Mouse (Mus musculus) heart, embryonic 14.5 days (tissue): Measurements from ENCODE around the gene Angpt4. TPM values are rescaled to one million over a fixed set of nuclear protein-coding genes. Genes with fewer than 3 reads are reported as not detected.
A peak's percentile ranks its signal among the peaks of the same experiment; 100 is the strongest.

Source experiments
- microRNA counts: library from miRNA; unstranded; fragments of <30 nt; microRNA quantifications from one replicate; lab custom pipeline; 2016
- microRNA-seq: library from miRNA; unstranded; fragments of <30 nt; microRNA quantifications from one replicate; pipeline ENCODE4, GENCODE M21; 2016
- polyA plus RNA-seq: library from polyadenylated mRNA; unstranded; fragments of >200 nt; fragmentation: Nextera tagmentation; extraction: Ambion mirVana; gene quantifications from 2 replicates; pipeline ENCODE4 v1.2.1, GENCODE M21; 2014

Gene Angpt4
- polyA plus RNA-seq, 1 experiment from 2014 or later = 0.32 TPM

MicroRNA genes within 50 kb of the gene (microRNA counts, 519-probe panel; counts per million panel counts)
- 3,580 counts per million, percentile 73 among the panel's probes with 10 or more counts for microRNA mmu-miR-1953 (lab: Ali Mortazavi, UCI)

Small RNAs within 50 kb of the gene (microRNA-seq; reads per million reads assigned to microRNA genes)
- gene Mir1953 = not detected

Other genes with a start within 250 kb of the Angpt4 start
- gene Rad21l, start 242.7 kb upstream of the Angpt4 start, polyA plus RNA-seq = not detected in 2 replicates
- gene Tmem74b, start 209.2 kb upstream of the Angpt4 start, polyA plus RNA-seq = 1.1 and 1.9 TPM in 2 replicates
- gene Psmf1, start 167.0 kb upstream of the Angpt4 start, polyA plus RNA-seq = 30.9 and 33.7 TPM in 2 replicates
- not detected in 2 replicates for gene Rspo4, start 68.3 kb upstream of the Angpt4 start, polyA plus RNA-seq
- gene Fam110a, start 69.0 kb downstream of the Angpt4 start, polyA plus RNA-seq = 8.3 and 9.3 TPM in 2 replicates
- 0.09 and 0.22 TPM in 2 replicates for gene Slc52a3, start 85.3 kb downstream of the Angpt4 start, polyA plus RNA-seq
- not detected in 2 replicates for gene Scrt2, start 170.3 kb downstream of the Angpt4 start, polyA plus RNA-seq
- gene Srxn1, start 194.3 kb downstream of the Angpt4 start, polyA plus RNA-seq = 5.7 and 6.1 TPM in 2 replicates
- 16.0 and 19.5 TPM in 2 replicates for gene Tcf15, start 232.4 kb downstream of the Angpt4 start, polyA plus RNA-seq